Mouse (Mus musculus) cerebellum, adult 11 months (tissue): ENCODE measurements around the gene Dand5.
A peak's percentile ranks its signal among the peaks of the same experiment; 100 is the strongest.
"Not testable (repeated sequence)": the region's sequence is repeated elsewhere in the genome, so short reads cannot be mapped to it uniquely, and the experiment has no call there.

Source experiments
- DNase-seq: peaks from one replicate; pipeline ENCODE4 v3.0.0; 2022

Gene Dand5

GRCm38 (mm10) chr8:84834002-84834865, 11.6 kb upstream of the Dand5 start:
- DNase-seq = no peak

GRCm38 (mm10) chr8:84832759-84833742, 10.4 kb upstream of the Dand5 start:
- no peak for DNase-seq

DNA sequence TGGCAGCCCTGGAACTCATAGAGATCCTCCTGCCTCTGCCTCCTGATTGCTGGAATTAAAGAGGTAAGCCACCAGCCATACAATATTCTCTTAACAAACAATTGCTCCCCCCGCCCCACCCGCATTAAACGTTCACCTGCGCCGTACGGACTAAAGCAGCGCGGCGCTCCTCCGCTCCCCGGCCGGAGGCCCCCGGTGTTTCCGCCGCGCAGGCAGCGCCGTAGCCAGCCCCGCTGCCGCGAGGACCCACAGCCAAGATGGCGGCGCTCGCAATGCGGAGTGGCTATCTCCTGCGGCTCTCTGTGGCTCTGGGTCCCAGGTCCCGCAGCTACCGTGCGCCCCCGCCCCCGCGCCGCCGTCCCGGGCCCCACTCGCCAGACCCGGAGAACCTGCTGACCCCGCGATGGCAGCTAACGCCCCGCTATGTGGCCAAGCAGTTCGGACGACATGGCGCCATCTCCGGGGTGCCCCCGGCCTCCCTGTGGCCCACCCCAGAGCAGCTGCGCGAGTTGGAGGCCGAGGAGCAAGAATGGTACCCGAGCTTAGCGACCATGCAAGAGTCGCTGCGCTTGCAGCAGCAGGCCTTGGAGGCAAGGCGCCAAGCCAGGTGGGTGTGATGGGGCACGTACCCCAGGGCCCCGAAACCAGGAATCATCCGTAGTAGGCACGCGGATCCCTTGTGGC, 9.6 kb upstream of the Dand5 start:
- peak; percentile 78 for DNase-seq

DNA sequence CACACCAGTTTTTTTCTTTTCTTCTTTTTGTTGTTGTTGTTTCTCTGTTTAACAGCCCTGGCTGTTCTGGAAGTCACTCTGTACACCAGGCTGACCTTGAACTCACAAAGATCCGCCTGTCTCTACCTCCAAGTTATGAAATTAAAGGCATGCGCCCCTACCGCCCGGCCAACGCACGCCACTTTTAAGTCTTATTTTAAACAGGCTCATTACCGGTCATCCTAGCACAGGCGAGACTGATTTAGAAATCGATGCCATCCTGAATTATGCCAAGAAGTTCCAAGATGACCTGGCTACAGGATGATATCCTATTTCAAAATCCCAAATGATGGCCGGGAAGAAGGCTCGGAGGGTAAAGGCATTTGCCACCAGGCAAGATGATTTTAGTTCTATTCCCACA, 8.9 kb upstream of the Dand5 start, which contains the start of gene Gadd45gip1:
Gene Gadd45gip1 (plus strand): TSS at position 33 of the 400 bp plus-strand sequence.
- no peak for DNase-seq

- DNase-seq = not testable (repeated sequence)
These were observed 3.9 kb upstream of the Dand5 start for GRCm38 (mm10) chr8:84826518-84826917.

GRCm38 (mm10) chr8:84825636-84826035, 3.0 kb upstream of the Dand5 start:
- DNase-seq = no peak

- peak; percentile 71 for DNase-seq
These were observed 1.0 kb upstream of the Dand5 start for GRCm38 (mm10) chr8:84823653-84824052.

- DNase-seq = no peak
These were observed 6.5 kb downstream of the Dand5 start for GRCm38 (mm10) chr8:84816117-84816516.

DNA sequence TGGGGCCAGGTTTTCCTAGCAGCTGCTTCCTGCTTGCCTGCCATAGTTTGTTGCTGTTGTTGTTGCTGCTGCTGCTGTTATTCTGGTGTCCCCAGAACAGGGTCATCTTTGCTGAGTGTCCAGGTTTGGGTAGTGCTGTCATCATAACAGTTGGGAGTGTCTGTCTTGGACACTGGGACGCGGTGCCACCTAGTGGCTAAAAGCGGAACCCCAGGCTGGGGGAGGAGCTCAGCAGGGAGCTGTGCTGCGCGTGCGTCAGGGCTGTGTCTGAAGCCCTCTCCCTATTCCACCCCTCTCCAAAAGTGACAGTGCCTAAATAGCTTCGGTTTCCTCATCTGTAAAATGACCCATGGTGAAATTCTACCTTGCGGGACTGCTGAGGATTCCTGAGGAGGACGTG, 7.1 kb downstream of the Dand5 start:
- DNase-seq = peak; percentile 97

- peak; percentile 66 for DNase-seq
These were observed 7.8 kb downstream of the Dand5 start for GRCm38 (mm10) chr8:84814555-84815441.

- DNase-seq = no peak
These were observed 8.4 kb downstream of the Dand5 start for GRCm38 (mm10) chr8:84814240-84814554.

GRCm38 (mm10) chr8:84813830-84814229, 8.8 kb downstream of the Dand5 start:
- DNase-seq = no peak

GRCm38 (mm10) chr8:84813059-84813458, 9.6 kb downstream of the Dand5 start:
- peak; percentile 85 for DNase-seq

DNA sequence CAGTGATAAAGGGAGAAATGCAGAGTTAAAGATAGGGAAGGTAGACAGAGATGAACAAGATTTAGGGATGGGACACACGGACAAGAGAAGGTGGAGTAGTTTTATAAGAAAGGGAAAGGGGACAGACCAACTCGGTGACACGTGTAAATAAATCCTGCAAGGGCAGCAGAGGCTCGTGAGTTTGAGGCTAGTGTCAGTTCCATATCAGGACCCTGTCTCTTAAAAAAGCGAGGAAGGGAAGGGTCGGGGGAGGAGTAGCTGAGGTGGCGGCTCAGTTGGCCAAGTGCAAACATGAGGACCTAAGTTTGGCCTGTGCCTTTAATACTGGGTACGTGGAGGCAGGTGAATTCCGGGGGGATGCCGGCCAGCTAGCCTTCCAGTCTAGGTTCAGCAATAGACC, 11.3 kb downstream of the Dand5 start:
- no peak for DNase-seq

GRCm38 (mm10) chr8:84810896-84811295, 11.7 kb downstream of the Dand5 start:
- peak; percentile 97 for DNase-seq

GRCm38 (mm10) chr8:84809941-84810280, 12.7 kb downstream of the Dand5 start:
- DNase-seq = no peak

DNA sequence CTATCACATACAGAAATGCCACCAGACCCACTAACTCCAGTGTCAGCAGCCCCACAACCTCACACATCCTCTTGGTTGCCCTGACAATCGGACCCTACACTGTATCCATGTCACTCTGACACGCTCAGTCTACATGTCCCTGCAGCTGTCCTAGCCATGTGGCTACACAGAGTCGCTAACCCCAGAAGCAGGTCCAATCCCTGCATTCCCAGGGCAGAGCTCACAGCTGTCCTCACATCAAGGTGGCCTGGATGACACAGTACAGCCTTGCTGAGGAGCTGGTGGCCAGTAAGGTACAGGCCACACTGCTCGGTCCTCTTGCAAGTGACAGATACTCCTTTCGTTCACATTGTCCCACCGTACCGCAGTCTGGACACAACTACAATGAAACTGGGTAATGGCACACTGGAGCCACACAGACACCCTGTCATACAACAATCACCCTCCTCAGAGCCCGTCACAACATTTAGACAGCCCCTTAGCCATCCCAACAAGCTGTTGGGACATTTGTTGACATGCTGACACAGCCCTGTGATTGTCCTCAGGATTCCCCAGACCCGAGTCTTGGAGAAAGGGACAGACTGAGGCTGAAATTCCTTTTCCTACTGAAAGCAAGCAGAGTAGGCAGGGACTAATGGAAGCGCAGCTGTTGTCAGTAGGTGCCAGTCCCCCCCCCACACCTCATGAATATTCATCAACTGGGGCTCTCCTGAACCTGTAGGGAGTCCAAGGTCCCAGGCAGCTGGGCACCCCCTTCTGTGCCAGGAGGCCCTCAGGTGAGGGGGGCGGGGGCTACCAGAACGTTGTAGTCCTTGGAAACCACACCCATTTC, 13.3 kb downstream of the Dand5 start:
- DNase-seq = no peak

DNA sequence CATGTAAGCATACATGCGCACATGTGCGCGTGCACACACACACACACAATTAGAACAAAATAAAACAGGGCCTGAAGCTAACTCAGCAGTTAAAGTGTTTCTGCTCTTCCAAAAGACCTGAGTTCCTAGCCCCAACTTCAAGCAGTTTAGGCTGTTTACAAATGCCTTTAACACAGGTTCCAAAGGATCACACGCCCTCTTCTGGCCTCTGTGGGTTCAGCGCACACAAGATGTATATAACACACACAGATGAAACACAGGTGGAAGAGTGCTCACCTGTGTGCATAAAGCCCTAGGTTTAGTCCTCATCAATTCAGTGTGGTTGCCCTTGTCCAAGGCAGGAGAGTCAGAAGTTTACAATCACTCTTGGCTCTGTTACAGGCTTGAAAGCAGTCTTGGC, 16.6 kb downstream of the Dand5 start:
- no peak for DNase-seq

DNA sequence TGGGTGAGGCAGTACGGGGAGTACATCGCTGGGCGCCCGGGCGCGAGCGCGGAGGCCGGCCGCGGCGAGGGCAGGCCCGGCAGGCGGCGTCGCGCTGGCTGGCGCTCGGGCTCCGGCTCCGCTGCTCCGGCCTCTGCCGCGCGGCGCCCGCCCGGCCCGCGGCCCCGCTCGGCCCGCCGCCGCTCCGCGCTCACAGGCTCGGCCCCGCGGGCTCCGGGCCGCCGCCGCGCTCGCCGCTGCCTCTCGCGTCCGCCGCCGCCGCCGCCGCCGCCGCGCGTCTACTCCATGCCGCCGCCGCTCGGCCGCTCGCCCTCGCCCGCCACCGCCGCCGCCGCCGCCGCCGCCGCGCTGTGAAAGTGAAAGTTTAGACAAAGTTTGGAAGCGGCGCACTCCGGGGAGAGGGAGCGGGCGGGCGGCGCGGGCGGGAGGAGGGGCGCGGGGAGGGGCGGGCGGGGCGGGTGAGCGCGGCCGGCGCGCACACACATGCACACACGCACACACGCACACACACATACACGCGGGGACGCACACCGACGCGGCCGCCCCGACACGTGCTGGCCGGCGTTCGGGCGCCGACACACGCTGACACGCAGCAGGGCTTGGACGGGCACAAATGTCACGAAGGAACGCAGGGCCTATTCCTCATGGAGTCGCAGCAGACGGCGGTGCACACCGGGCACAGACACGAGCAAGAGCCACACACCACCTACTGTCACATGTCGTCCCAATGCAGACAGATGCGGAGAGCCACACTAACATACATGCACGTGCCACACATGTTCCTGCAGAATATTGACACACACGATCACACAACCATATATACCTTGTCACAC, 22.4 kb downstream of the Dand5 start, which contains the start of gene Nfix:
Gene Nfix (minus strand): TSS at position 346 of the 833 bp plus-strand sequence.
- DNase-seq = peak; percentile 70
